In genomic region chr12:84546028-84546427, GRCm38 (mm10) we compare ENCODE assay signal across 8 mouse cellular contexts. TPM values are rescaled to one million over a fixed set of nuclear protein-coding genes. Genes with fewer than 3 reads are reported as not detected.
DNase-seq lines count a peak whose midpoint lies in the region; ATAC-seq lines count a peak whose summit lies in the region.
"Had no signal": no experiment of that assay in that cellular context is flagged by ENCODE, and none has a peak within 500 bp of the region (broad histone marks: within the 10 kb centered on the region; RNA-seq: fewer than 3 reads in every experiment).

No protein-coding gene starts in this region.

- H3K4me1 ChIP-seq in forebrain, embryonic 11.5 days (replicated peaks; ENCODE audit: control insufficient read depth, insufficient read depth, low read length): peaks cover 7% of the 10 kb centered on the region; the same call in 1 of the 2 replicates
- H3K4me1 ChIP-seq in hindbrain, embryonic 10.5 days (replicated peaks): peaks cover 10% of the 10 kb centered on the region
- H3K4me1 ChIP-seq: limb, embryonic 15.5 days had no signal

- no peaks in the 10 kb centered on the region for H3K27me3 ChIP-seq in forebrain, embryonic 11.5 days (ENCODE audit: control insufficient read depth, insufficient read depth, low read length)
- peaks cover 28% of the 10 kb centered on the region for H3K27me3 ChIP-seq in hindbrain, embryonic 10.5 days (ENCODE audit: insufficient read depth, poor library complexity, severe bottlenecking)
- H3K27me3 ChIP-seq: limb, embryonic 15.5 days had no signal

- H3K4me3 ChIP-seq in forebrain, embryonic 11.5 days (ENCODE audit: low read depth, low read length): no peak overlapping the region
- no peak overlapping the region for H3K4me3 ChIP-seq in hindbrain, embryonic 10.5 days
- H3K4me3 ChIP-seq: limb, embryonic 15.5 days had no signal

- no peak overlapping the region for H3K27ac ChIP-seq in forebrain, embryonic 11.5 days (ENCODE audit: low read depth, low read length)
- H3K27ac ChIP-seq in hindbrain, embryonic 10.5 days: no peak overlapping the region
- H3K27ac ChIP-seq: limb, embryonic 15.5 days had no signal

- H3K4me2 ChIP-seq in forebrain, embryonic 11.5 days (ENCODE audit: low read depth, low read length, severe bottlenecking): no peak overlapping the region
- H3K4me2 ChIP-seq: limb, embryonic 15.5 days had no signal

- DNase-seq in MN1 (ENCODE audit: low spot score): peak; percentile 83
- peak; percentile 56 for DNase-seq in c-Kit-positive CD71-positive TER-119-positive erythroid progenitor cells, embryonic 14.5 days (ENCODE audit: low spot score)
- DNase-seq in forebrain, embryonic 11.5 days (ENCODE audit: low spot score): peak; percentile 89
- peak; percentile 78 for DNase-seq in hindbrain, embryonic 10.5 days (ENCODE audit: low spot score)
- peak; percentile 27 for DNase-seq in layer of hippocampus, adult 9-10 months (ENCODE audit: low spot score)
- peak; percentile 24 for DNase-seq in lung, postnatal 25 days (ENCODE audit: low spot score)
- DNase-seq in retina, embryonic 14.5 days (ENCODE audit: low spot score): peak; percentile 95

- H3K9ac ChIP-seq in forebrain, embryonic 11.5 days (ENCODE audit: low read length): no peak overlapping the region
- H3K9ac ChIP-seq: limb, embryonic 15.5 days had no signal

- ATAC-seq in forebrain, embryonic 11.5 days (replicated peaks; ENCODE audit: low FRiP score): peak; percentile 78

- H3K36me3 ChIP-seq in forebrain, embryonic 11.5 days (ENCODE audit: control insufficient read depth, insufficient read depth, low read length): no peaks in the 10 kb centered on the region
- H3K36me3 ChIP-seq in hindbrain, embryonic 10.5 days: no peaks in the 10 kb centered on the region
- H3K36me3 ChIP-seq: limb, embryonic 15.5 days had no signal

- 3% methylated on average over 12 of the region's 12 CpGs for WGBS in forebrain, embryonic 11.5 days
- WGBS in hindbrain, embryonic 10.5 days: 8% methylated on average over 12 of the region's 12 CpGs

- H3K9me3 ChIP-seq in forebrain, embryonic 11.5 days (ENCODE audit: control insufficient read depth, low read length): no peaks in the 10 kb centered on the region
- no peaks in the 10 kb centered on the region for H3K9me3 ChIP-seq in hindbrain, embryonic 10.5 days
- H3K9me3 ChIP-seq: limb, embryonic 15.5 days had no signal

RNA-seq across cellular contexts. Expression of gene Vsx2, which starts 23.5 kb away (rescaled TPM):
- not detected in 2 replicates for polyA plus RNA-seq in forebrain, embryonic 11.5 days (2014; fragmentation: Nextera tagmentation; extraction: Ambion mirVana)
- 2.7 and 3.4 TPM in 2 replicates for polyA plus RNA-seq in hindbrain, embryonic 10.5 days (2016; fragmentation: Nextera tagmentation; extraction: Ambion mirVana)

Comparison
In these comparisons a context has a peak if more than half of its experiments do, and no peak if none do; other contexts are left out.
1. DNase-seq: peak in every context shown above with its lines; median percentile 95 in retina, embryonic 14.5 days; 89 in forebrain, embryonic 11.5 days; 83 in MN1; 78 in hindbrain, embryonic 10.5 days; 56 in c-Kit-positive CD71-positive TER-119-positive erythroid progenitor cells, embryonic 14.5 days; 27 in layer of hippocampus, adult 9-10 months; 24 in lung, postnatal 25 days.